Mouse (Mus musculus) neutrophil, adult 59 days (primary cell): ENCODE data around the gene AI481877. TPM values are rescaled to one million over a fixed set of nuclear protein-coding genes. Genes with fewer than 3 reads are reported as not detected.

ENCODE experiments used
- total RNA-seq, 2 experiments: library from RNA; stranded (reverse); gene quantifications; 1 replicate in 1 of 2; 2 replicates in 1 of 2; pipeline ENCODE4 v1.2.4; 2023

AI481877 gene
- total RNA-seq = not detected

DNA sequence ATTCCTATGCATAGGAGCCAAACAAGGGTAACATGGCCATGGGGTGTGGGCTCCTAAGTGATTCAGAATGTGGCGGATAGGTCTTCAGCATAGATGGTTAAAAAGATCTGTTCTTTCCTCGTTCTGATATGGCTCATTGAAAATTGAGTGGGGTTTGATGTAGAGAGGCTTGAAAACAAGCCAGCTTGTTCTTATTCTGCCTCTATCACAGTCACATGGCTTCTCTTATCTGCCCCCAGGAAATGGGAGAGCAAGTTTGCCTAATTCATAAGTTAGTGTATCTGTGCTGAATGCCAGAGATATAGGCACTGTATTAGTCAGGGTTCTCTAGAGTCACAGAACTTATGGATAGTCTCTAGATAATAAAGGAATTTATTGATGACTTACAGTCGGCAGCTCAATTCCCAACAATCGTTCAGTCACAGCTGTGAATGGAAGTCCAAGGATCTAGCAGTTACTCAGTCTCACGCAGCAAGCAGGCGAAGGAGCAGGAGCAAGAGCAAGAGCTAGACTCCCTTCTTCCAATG lies at the start of gene AI481877:
AI481877 (minus strand) TSS at position 477 of the 527 bp plus-strand sequence.

DNA sequence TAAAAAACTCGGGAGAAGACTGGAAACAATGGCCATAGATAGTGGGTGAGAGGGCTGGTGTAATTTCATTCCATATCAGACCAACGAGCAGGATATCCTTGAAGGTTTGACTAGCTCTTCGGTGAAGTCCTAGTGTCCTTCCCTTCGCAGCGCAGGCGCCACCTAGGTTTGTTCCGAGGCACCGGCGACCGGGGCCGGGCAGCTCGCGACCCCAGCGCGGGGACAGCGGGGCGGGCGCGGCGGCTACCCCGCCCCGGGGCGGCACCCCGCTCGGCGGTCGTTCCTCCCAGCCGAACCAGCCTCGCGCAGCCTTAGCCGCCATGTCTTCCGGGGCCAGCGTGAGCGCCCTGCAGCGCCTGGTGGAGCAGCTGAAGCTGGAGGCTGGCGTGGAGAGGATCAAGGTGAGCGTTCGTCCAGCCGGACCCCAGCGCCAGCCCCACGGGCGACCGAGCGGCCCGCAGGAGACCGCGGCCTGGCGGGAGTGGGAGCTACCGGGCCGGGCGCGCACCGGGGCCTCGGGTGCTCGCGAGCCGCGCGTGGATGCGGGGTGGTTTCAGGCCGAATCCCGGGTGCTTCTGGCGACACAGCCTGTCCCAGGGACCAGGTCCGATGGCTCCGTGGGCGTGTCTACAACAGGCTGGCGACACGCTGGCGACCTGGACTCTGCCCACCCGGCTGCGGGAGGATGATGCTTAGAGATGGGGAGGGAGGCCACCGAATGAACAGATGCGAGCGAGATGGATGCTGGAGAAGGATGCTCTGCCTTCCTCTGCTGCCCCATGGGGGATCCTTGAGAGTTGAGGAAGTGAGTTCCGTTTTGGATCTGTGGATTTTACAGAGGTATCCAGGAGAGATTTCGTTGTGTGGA lies 103.6 kb downstream of the AI481877 start, which contains the start of gene Gng10:
Gng10 (plus strand) TSS at position 171 of the 868 bp plus-strand sequence.

GRCm38 (mm10) chr4:59002948-59003805 lies 135.6 kb downstream of the AI481877 start, which contains the start of gene Gm20503:
Gene Gm20503, plus strand, starts transcription at chr4:59003210.

GRCm38 (mm10) chr4:58994762-58995161 lies 144.0 kb downstream of the AI481877 start, which contains the start of gene Dnajc25:
Gene Dnajc25, plus strand, starts transcription at chr4:58995062.

Other genes starting within 250 kb of the AI481877 start
- gene Ecpas, start 226.2 kb downstream of the AI481877 start, total RNA-seq = 10 to 100 TPM; 87.2 to 87.5 TPM
- not detected for gene Zkscan16, start 195.4 kb downstream of the AI481877 start, total RNA-seq
- 10 to 100 TPM; 19.9 to 23.1 TPM for gene Ptgr1, start 151.9 kb downstream of the AI481877 start, total RNA-seq
- gene Dnajc25, start 143.9 kb downstream of the AI481877 start, total RNA-seq = 1 to 10 TPM; 6.2 to 8.6 TPM
- gene Gm20503, start 135.8 kb downstream of the AI481877 start, total RNA-seq = 1 to 10 TPM in 1 of 2 experiments, under 1 TPM in 1; 0.49 to 3.3 TPM
- gene Gng10, start 103.9 kb downstream of the AI481877 start, total RNA-seq = 10 to 100 TPM; 81.5 to 92.8 TPM
- 10 to 100 TPM; 29.5 to 30.1 TPM for gene Ugcg, start 50.3 kb upstream of the AI481877 start, total RNA-seq